Mouse (Mus musculus) ES-E14 (cell line): ENCODE results near the gene Dynll1.

Source experiments
- HCFC1 ChIP-seq: IDR thresholded peaks from 2 replicates; pipeline ENCODE4 v1.6.1; 2012; ENCODE audit warnings: low read length, inconsistent platforms, borderline replicate concordance; ENCODE audit not compliant: insufficient read depth
- ZNF384 ChIP-seq: IDR thresholded peaks from 2 replicates; pipeline ENCODE4 v1.6.1; 2012; ENCODE audit warnings: low read depth, low read length, inconsistent platforms

GRCm38 (mm10) chr5:115327610-115328548 lies 27.1 kb upstream of the Dynll1 start:
- TF ChIP-seq ZNF384 (no peak), HCFC1 (no peak)
